Comparison of ENCODE assay signal across 8 mouse cellular contexts in the genomic region with DNA sequence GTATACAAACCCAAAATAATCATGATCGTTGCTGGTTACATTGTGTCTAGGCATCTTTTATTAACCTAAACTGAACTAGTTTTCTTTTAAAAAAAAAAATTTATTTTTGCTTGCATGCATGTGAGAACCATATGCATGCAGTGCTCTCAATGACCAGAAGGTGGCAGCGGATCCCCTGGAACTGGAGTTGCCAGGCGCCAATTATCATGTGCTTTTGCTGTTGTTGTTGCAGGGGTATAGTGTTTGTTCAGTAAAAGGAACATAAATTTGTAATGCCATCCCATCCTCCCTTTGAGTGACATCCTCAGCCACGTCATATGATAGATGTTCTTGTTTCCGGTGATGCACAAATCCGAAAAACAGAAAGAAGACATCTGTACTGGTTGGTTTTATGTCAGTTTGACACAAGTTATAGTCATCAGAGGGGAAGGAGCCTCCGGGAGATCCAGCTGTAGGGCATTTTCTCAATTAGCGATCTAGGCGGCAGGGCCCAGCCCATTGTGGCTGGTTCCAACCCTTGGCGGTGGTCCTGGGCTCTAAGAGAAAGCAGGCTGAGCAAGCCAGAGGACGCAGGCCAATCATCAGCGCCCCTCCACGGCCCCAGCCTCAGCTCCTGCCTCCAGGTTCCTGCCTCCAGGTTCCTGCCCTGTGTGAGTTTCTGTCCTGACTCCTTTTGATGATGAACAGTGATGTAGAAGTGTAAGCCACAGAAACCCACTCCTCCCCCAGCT. TPM values are rescaled to one million over a fixed set of nuclear protein-coding genes. Genes with fewer than 3 reads are reported as not detected.
DNase-seq lines count a peak whose midpoint lies in the region.

No protein-coding gene starts in this region.

- intact Hi-C loops in gastrocnemius, postnatal 14 days (cut with DNase I; ENCODE audit: low total_unique reads): loop anchor here (5.0 kb wide), 1 partner anchor 495 kb away; no protein-coding TSS in a partner anchor

- peak; percentile 82 for DNase-seq in CD4-positive helper T cell, adult 2 months (ENCODE audit: low read depth, low spot score)
- DNase-seq in R1 (ENCODE audit: low read depth, low spot score): peak; percentile 64
- peak; percentile 89 to 93 for DNase-seq in cerebellum, postnatal 14 days
- peak; percentile 79 for DNase-seq in gastrocnemius, postnatal 14 days
- DNase-seq in layer of hippocampus, adult 18-20 months (ENCODE audit: low spot score in 2 of 2): peak; percentile 53 to 89
- DNase-seq in lung, postnatal 25 days (ENCODE audit: low spot score): peak; percentile 80
- peak; percentile 62 for DNase-seq in skeletal muscle tissue, adult 2 months (ENCODE audit: low read depth, low spot score)
- DNase-seq in yolk sac, embryonic 10.5 days (ENCODE audit: low spot score): peak; percentile 40

RNA-seq across cellular contexts. Expression of gene Foxo1, which starts 5.5 kb away (rescaled TPM):
- 10 to 100 TPM; 10.1 to 32.8 TPM for total RNA-seq in gastrocnemius, postnatal 14 days (2021)
- total RNA-seq in layer of hippocampus, adult 18-20 months (2021): 10 to 100 TPM; 22.5 to 24.5 TPM

Comparison
In these comparisons a context has a peak if more than half of its experiments do, and no peak if none do; other contexts are left out.
1. Peak in every context shown above with its lines: DNase-seq.
2. DNase-seq: peak in every context shown above with its lines; median percentile 91 in cerebellum, postnatal 14 days; 82 in CD4-positive helper T cell, adult 2 months; 80 in lung, postnatal 25 days; 79 in gastrocnemius, postnatal 14 days; 71 in layer of hippocampus, adult 18-20 months; 64 in R1; 62 in skeletal muscle tissue, adult 2 months; 40 in yolk sac, embryonic 10.5 days.